Mouse (Mus musculus): ENCODE data around the gene Tph1. TPM values are rescaled to one million over a fixed set of nuclear protein-coding genes. Genes with fewer than 3 reads are reported as not detected.
A peak's percentile ranks its signal among the peaks of the same experiment; 100 is the strongest.
"Not testable (repeated sequence)": the region's sequence is repeated elsewhere in the genome, so short reads cannot be mapped to it uniquely, and the experiment has no call there.

Gene Tph1
- under 1 TPM in 1 of 2 experiments, not detected in 1; 0.07 TPM for total RNA-seq (2021)
- long read RNA-seq, experiment 1: 0 reads
- long read RNA-seq, experiment 2: 0 reads

- DNase-seq: no peak
Measured at GRCm38 (mm10) chr7:46672160-46672672, at the start of gene Tph1. Tph1 (minus strand) TSS chr7:46672537.

GRCm38 (mm10) chr7:46720460-46720859 is 48.1 kb upstream of the Tph1 start:
- DNase-seq: no peak

- peak; percentile 52 to 61 for DNase-seq
Measured at GRCm38 (mm10) chr7:46719526-46719925, 47.2 kb upstream of the Tph1 start.

- no peak for DNase-seq
Measured at GRCm38 (mm10) chr7:46718591-46719270, 46.4 kb upstream of the Tph1 start.

GRCm38 (mm10) chr7:46716897-46717296 is 44.6 kb upstream of the Tph1 start:
- peak; percentile 41 to 63 for DNase-seq

- DNase-seq: no peak
Measured at GRCm38 (mm10) chr7:46715600-46715999, 43.3 kb upstream of the Tph1 start, which contains the start of gene Saa3. Saa3 (minus strand) TSS chr7:46715700.

GRCm38 (mm10) chr7:46714518-46714917 is 42.2 kb upstream of the Tph1 start:
- DNase-seq: peak; percentile 70 to 74

- DNase-seq: no peak
Measured at GRCm38 (mm10) chr7:46712250-46712649, 39.9 kb upstream of the Tph1 start.

GRCm38 (mm10) chr7:46710390-46710844 is 38.1 kb upstream of the Tph1 start, which contains the start of gene Saal1:
Saal1 (minus strand) TSS chr7:46710680.
- peak; percentile 88 to 92 for DNase-seq

GRCm38 (mm10) chr7:46700521-46701025 is 28.2 kb upstream of the Tph1 start:
- DNase-seq: no peak

- DNase-seq: no peak
Measured at GRCm38 (mm10) chr7:46696754-46697153, 24.4 kb upstream of the Tph1 start.

GRCm38 (mm10) chr7:46686827-46687226 is 14.5 kb upstream of the Tph1 start:
- no peak for DNase-seq

- no peak for DNase-seq
Measured at GRCm38 (mm10) chr7:46680732-46681131, 8.4 kb upstream of the Tph1 start.

GRCm38 (mm10) chr7:46679044-46679443 is 6.7 kb upstream of the Tph1 start:
- not testable (repeated sequence) for DNase-seq

- no peak for DNase-seq
Measured at GRCm38 (mm10) chr7:46678417-46678816, 6.1 kb upstream of the Tph1 start.

- no peak for DNase-seq
Measured at GRCm38 (mm10) chr7:46676808-46677360, 4.5 kb upstream of the Tph1 start.

- DNase-seq: no peak
Measured at GRCm38 (mm10) chr7:46675886-46676285, 3.5 kb upstream of the Tph1 start.

- no peak for DNase-seq
Measured at GRCm38 (mm10) chr7:46675061-46675460, 2.7 kb upstream of the Tph1 start.

GRCm38 (mm10) chr7:46667256-46667655 is 5.1 kb downstream of the Tph1 start:
- DNase-seq: peak; percentile 10 to 15

GRCm38 (mm10) chr7:46665236-46665635 is 7.1 kb downstream of the Tph1 start:
- peak; percentile 9 to 53 for DNase-seq

- no peak for DNase-seq
Measured at GRCm38 (mm10) chr7:46661591-46662090, 10.7 kb downstream of the Tph1 start.

- no peak for DNase-seq
Measured at GRCm38 (mm10) chr7:46652279-46652678, 20.1 kb downstream of the Tph1 start.

- not testable (repeated sequence) for DNase-seq
Measured at GRCm38 (mm10) chr7:46650231-46650630, 22.1 kb downstream of the Tph1 start.

Data from adrenal gland, postnatal 36 days (tissue).